Comparison of ENCODE assay signal across 8 mouse cellular contexts in the genomic region with DNA sequence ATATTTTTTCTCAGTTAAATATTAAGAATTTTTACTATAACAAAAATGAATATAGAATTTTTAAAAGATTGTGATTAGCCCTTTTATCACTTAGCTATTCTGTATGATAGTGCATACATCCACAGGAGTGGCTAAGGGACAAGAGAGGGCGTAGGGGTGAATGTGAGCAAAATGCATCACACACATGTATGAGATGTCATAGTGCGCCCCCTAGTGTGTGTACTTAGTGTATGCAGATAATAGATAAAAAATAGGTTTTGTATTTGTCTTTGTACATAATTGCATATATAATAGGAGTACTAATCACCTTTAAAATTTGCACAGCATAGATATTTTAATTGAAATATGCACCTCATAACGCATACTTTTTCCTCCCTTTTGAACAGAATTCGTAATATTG. TPM values are rescaled to one million over a fixed set of nuclear protein-coding genes. Genes with fewer than 3 reads are reported as not detected.
DNase-seq lines count a peak whose midpoint lies in the region; ATAC-seq lines count a peak whose summit lies in the region.

No protein-coding gene starts in this region.

- no peaks in the 10 kb centered on the region for H3K27me3 ChIP-seq in neural tube, embryonic 11.5 days (ENCODE audit: control insufficient read depth, insufficient read depth, low read length)

- no peak overlapping the region for H3K4me3 ChIP-seq in neural tube, embryonic 11.5 days (ENCODE audit: low read depth, low read length)

- H3K4me1 ChIP-seq in neural tube, embryonic 11.5 days (ENCODE audit: control insufficient read depth, insufficient read depth, low read length), result no peaks in the 10 kb centered on the region

- H3K27ac ChIP-seq in neural tube, embryonic 11.5 days (ENCODE audit: low read depth, low read length), result no peak overlapping the region

- peak; percentile 23 for DNase-seq in gastrocnemius, adult 18-20 months (ENCODE audit: low spot score)
- DNase-seq in gastrocnemius, postnatal 25 days, result no peak
- DNase-seq in neural tube, embryonic 11.5 days (ENCODE audit: low spot score), result peak; percentile 51
- DNase-seq in neural tube, embryonic 10.5 days (ENCODE audit: extremely low spot score, low spot score), result no peak
- peak; percentile 56 for DNase-seq in c-Kit-negative CD71-positive TER-119-positive erythroid progenitor cells, embryonic 14.5 days (ENCODE audit: low read depth, low spot score)
- peak; percentile 68 for DNase-seq in mesoderm, embryonic 11.5 days (ENCODE audit: low read depth, low spot score)
- DNase-seq in yolk sac, embryonic 10.5 days (ENCODE audit: low spot score), result no peak

- no peak overlapping the region for H3K9ac ChIP-seq in neural tube, embryonic 11.5 days (ENCODE audit: low read length)

- no peak for ATAC-seq in neural tube, embryonic 11.5 days (ENCODE audit: insufficient read depth, low FRiP score, low TSS enrichment)
- ATAC-seq in granulocyte monocyte progenitor cell, adult 5-6 weeks (replicated peaks; ENCODE audit: poor library complexity, severe bottlenecking), result peak; percentile 87

- no peak overlapping the region for H3K4me2 ChIP-seq in neural tube, embryonic 11.5 days (ENCODE audit: low read depth)

- 66% methylated on average over 4 of the region's 4 CpGs for WGBS in neural tube, embryonic 11.5 days

- H3K36me3 ChIP-seq in neural tube, embryonic 11.5 days (ENCODE audit: control insufficient read depth, insufficient read depth, low read length), result no peaks in the 10 kb centered on the region

- no peaks in the 10 kb centered on the region for H3K9me3 ChIP-seq in neural tube, embryonic 11.5 days (ENCODE audit: control insufficient read depth, low read length)

RNA-seq across cellular contexts. Expression of a gene that starts 8.1 kb away (rescaled TPM):
- 10 to 100 TPM; 48.7 to 49.3 TPM for total RNA-seq in gastrocnemius, adult 18-20 months (2021)
- 10 to 100 TPM; 42.7 to 48.2 TPM for total RNA-seq in gastrocnemius, postnatal 25 days (2021)
- polyA plus RNA-seq in neural tube, embryonic 11.5 days (2014; fragmentation: Nextera tagmentation; extraction: Ambion mirVana), result 34.5 and 39.6 TPM in 2 replicates
- 24.2 and 25.0 TPM in 2 replicates for total RNA-seq in granulocyte monocyte progenitor cell, adult 5-6 weeks (2014; fragmentation: Nextera tagmentation)
- 27.9 and 38.1 TPM in 2 replicates for total RNA-seq in granulocyte monocyte progenitor cell, adult 5-6 weeks (2017)

RNA-seq across cellular contexts. Expression of a gene that starts 8.1 kb away (rescaled TPM):
- 10 to 100 TPM; 47.9 to 49.4 TPM for total RNA-seq in gastrocnemius, adult 18-20 months (2021)
- total RNA-seq in gastrocnemius, postnatal 25 days (2021), result 10 to 100 TPM; 45.0 to 47.4 TPM
- polyA plus RNA-seq in neural tube, embryonic 11.5 days (2014; fragmentation: Nextera tagmentation; extraction: Ambion mirVana), result 72.3 and 73.1 TPM in 2 replicates
- total RNA-seq in granulocyte monocyte progenitor cell, adult 5-6 weeks (2014; fragmentation: Nextera tagmentation), result 192 and 208 TPM in 2 replicates
- total RNA-seq in granulocyte monocyte progenitor cell, adult 5-6 weeks (2017), result 335 and 341 TPM in 2 replicates

RNA-seq across cellular contexts. Expression of a gene that starts 46.8 kb away (rescaled TPM):
- total RNA-seq in gastrocnemius, adult 18-20 months (2021), result 1 to 10 TPM in 1 of 2 experiments, not detected in 1; 5.9 TPM
- total RNA-seq in gastrocnemius, postnatal 25 days (2021), result 1 to 10 TPM in 1 of 2 experiments, not detected in 1; 7.6 TPM
- 0.24 and 0.45 TPM in 2 replicates for polyA plus RNA-seq in neural tube, embryonic 11.5 days (2014; fragmentation: Nextera tagmentation; extraction: Ambion mirVana)
- total RNA-seq in granulocyte monocyte progenitor cell, adult 5-6 weeks (2014; fragmentation: Nextera tagmentation), result 0.47 and 5.7 TPM in 2 replicates
- total RNA-seq in granulocyte monocyte progenitor cell, adult 5-6 weeks (2017), result 1.4 TPM in 1 of 2 replicates, not detected in the other

RNA-seq across cellular contexts. Expression of a gene that starts 52.3 kb away (rescaled TPM):
- 1 to 10 TPM; 8.6 to 9.5 TPM for total RNA-seq in gastrocnemius, adult 18-20 months (2021)
- total RNA-seq in gastrocnemius, postnatal 25 days (2021), result 1 to 10 TPM; 8.0 to 8.2 TPM
- 25.3 and 26.7 TPM in 2 replicates for polyA plus RNA-seq in neural tube, embryonic 11.5 days (2014; fragmentation: Nextera tagmentation; extraction: Ambion mirVana)
- 27.7 and 33.3 TPM in 2 replicates for total RNA-seq in granulocyte monocyte progenitor cell, adult 5-6 weeks (2014; fragmentation: Nextera tagmentation)
- 31.8 and 32.1 TPM in 2 replicates for total RNA-seq in granulocyte monocyte progenitor cell, adult 5-6 weeks (2017)

Comparison
In these comparisons a context has a peak if more than half of its experiments do, and no peak if none do; other contexts are left out.
1. DNase-seq: peak in gastrocnemius, adult 18-20 months (single experiment), neural tube, embryonic 11.5 days (single experiment), c-Kit-negative CD71-positive TER-119-positive erythroid progenitor cells, embryonic 14.5 days (single experiment) and mesoderm, embryonic 11.5 days (single experiment); none in gastrocnemius, postnatal 25 days (single experiment), neural tube, embryonic 10.5 days (single experiment) and yolk sac, embryonic 10.5 days (single experiment).